Mouse (Mus musculus): ENCODE measurements around the gene Ece1.
A peak's percentile ranks its signal among the peaks of the same experiment; 100 is the strongest.

Ece1 gene

GRCm38 (mm10) chr4:137883513-137884150, 21.6 kb downstream of the Ece1 start:
- DNase-seq: no peak

- no peak for DNase-seq
These were observed 25.4 kb downstream of the Ece1 start for GRCm38 (mm10) chr4:137887337-137887992.

GRCm38 (mm10) chr4:137887993-137888388, 26.0 kb downstream of the Ece1 start:
- no peak for DNase-seq

- no peak for DNase-seq
These were observed 28.6 kb downstream of the Ece1 start for GRCm38 (mm10) chr4:137890596-137890995.

- DNase-seq: no peak
These were observed 29.6 kb downstream of the Ece1 start for GRCm38 (mm10) chr4:137891553-137892145.

- DNase-seq: no peak
These were observed 30.7 kb downstream of the Ece1 start for GRCm38 (mm10) chr4:137892713-137893242.

- DNase-seq: no peak
These were observed 34.7 kb downstream of the Ece1 start for GRCm38 (mm10) chr4:137896612-137897297.

GRCm38 (mm10) chr4:137897298-137897612, 35.2 kb downstream of the Ece1 start:
- peak; percentile 57 for DNase-seq

GRCm38 (mm10) chr4:137898490-137898889, 36.5 kb downstream of the Ece1 start:
- no peak for DNase-seq

GRCm38 (mm10) chr4:137902268-137902667, 40.2 kb downstream of the Ece1 start:
- no peak for DNase-seq

- no peak for DNase-seq
These were observed 40.8 kb downstream of the Ece1 start for GRCm38 (mm10) chr4:137902873-137903272.

- DNase-seq: no peak
These were observed 43.0 kb downstream of the Ece1 start for GRCm38 (mm10) chr4:137904956-137905551.

- DNase-seq: no peak
These were observed 45.9 kb downstream of the Ece1 start for GRCm38 (mm10) chr4:137907979-137908378.

- DNase-seq: no peak
These were observed 46.5 kb downstream of the Ece1 start for GRCm38 (mm10) chr4:137908489-137908888.

GRCm38 (mm10) chr4:137908915-137909314, 46.9 kb downstream of the Ece1 start:
- no peak for DNase-seq

GRCm38 (mm10) chr4:137909471-137909870, 47.4 kb downstream of the Ece1 start:
- DNase-seq: no peak

- DNase-seq: no peak
These were observed 48.5 kb downstream of the Ece1 start for GRCm38 (mm10) chr4:137910382-137911009.

GRCm38 (mm10) chr4:137911657-137912056, 49.6 kb downstream of the Ece1 start:
- no peak for DNase-seq

GRCm38 (mm10) chr4:137912768-137913305, 50.8 kb downstream of the Ece1 start:
- no peak for DNase-seq

- DNase-seq: no peak
These were observed 51.5 kb downstream of the Ece1 start for GRCm38 (mm10) chr4:137913321-137914057.

- no peak for DNase-seq
These were observed 55.6 kb downstream of the Ece1 start for GRCm38 (mm10) chr4:137917591-137917990.

GRCm38 (mm10) chr4:137918559-137918958, 56.5 kb downstream of the Ece1 start:
- DNase-seq: no peak
